Mouse (Mus musculus) megakaryocyte, adult 5-6 weeks (primary cell): ENCODE measurements around the gene Ppp1r27. TPM values are rescaled to one million over a fixed set of nuclear protein-coding genes. Genes with fewer than 3 reads are reported as not detected.
"Not testable (repeated sequence)": the region's sequence is repeated elsewhere in the genome, so short reads cannot be mapped to it uniquely, and the experiment has no call there.

Experiments
- ATAC-seq: 2 replicates; pipeline ENCODE4 v1.8.0; 2016; ENCODE audit warnings: mild to moderate bottlenecking, inconsistent platforms; ENCODE audit not compliant: poor library complexity, severe bottlenecking
- total RNA-seq, 2 experiments: library from RNA; stranded (forward) in 1 of 2; stranded (reverse) in 1 of 2; fragments of 153-499, 151-499 nt in 1 of 2; fragments of 221-1000, 200-1000 nt in 1 of 2; gene quantifications; 2 replicates each; pipeline versions ENCODE4 v1.2.3 to v1.2.4; 2015 to 2017

The Ppp1r27 gene
- total RNA-seq (2015), result not detected in 2 replicates
- not detected in 2 replicates for total RNA-seq (2017)

- no peak for ATAC-seq
These were observed at the start of gene Ppp1r27 for GRCm38 (mm10) chr11:120550810-120551440. Ppp1r27 (minus strand) TSS chr11:120551132.

- no peak for ATAC-seq
These were observed 49.8 kb upstream of the Ppp1r27 start for GRCm38 (mm10) chr11:120600716-120601115.

- no peak for ATAC-seq
These were observed 48.1 kb upstream of the Ppp1r27 start for GRCm38 (mm10) chr11:120598990-120599549.

- ATAC-seq, result peak; percentile 95
These were observed 47.5 kb upstream of the Ppp1r27 start, which contains the start of the genes Alyref and Anapc11 for GRCm38 (mm10) chr11:120598283-120598989. Alyref (minus strand) TSS chr11:120598365. Anapc11 (plus strand) TSS chr11:120598421.

- peak; percentile 15 for ATAC-seq
These were observed 46.6 kb upstream of the Ppp1r27 start for GRCm38 (mm10) chr11:120597240-120598235.

GRCm38 (mm10) chr11:120588531-120588930 is 37.6 kb upstream of the Ppp1r27 start:
- ATAC-seq, result no peak

GRCm38 (mm10) chr11:120583937-120584336 is 33.0 kb upstream of the Ppp1r27 start:
- no peak for ATAC-seq

GRCm38 (mm10) chr11:120582982-120583293 is 32.0 kb upstream of the Ppp1r27 start:
- not testable (repeated sequence) for ATAC-seq

GRCm38 (mm10) chr11:120582268-120582981 is 31.5 kb upstream of the Ppp1r27 start:
- no peak for ATAC-seq

GRCm38 (mm10) chr11:120581490-120582267 is 30.7 kb upstream of the Ppp1r27 start, which contains the start of gene Arhgdia:
Arhgdia (minus strand) TSS chr11:120581624.
- ATAC-seq, result peak; percentile 46

GRCm38 (mm10) chr11:120580871-120581331 is 30.0 kb upstream of the Ppp1r27 start:
- ATAC-seq, result peak; percentile 43

- ATAC-seq, result peak; percentile 71
These were observed 29.3 kb upstream of the Ppp1r27 start for GRCm38 (mm10) chr11:120580190-120580589.

GRCm38 (mm10) chr11:120579316-120580107 is 28.6 kb upstream of the Ppp1r27 start:
- ATAC-seq, result 0 out of 2 replicates have a peak, but pooled peaks have one; percentile 23

- ATAC-seq, result no peak
These were observed 27.8 kb upstream of the Ppp1r27 start for GRCm38 (mm10) chr11:120578694-120579243.

- no peak for ATAC-seq
These were observed 27.2 kb upstream of the Ppp1r27 start for GRCm38 (mm10) chr11:120578024-120578693.

- no peak for ATAC-seq
These were observed 26.5 kb upstream of the Ppp1r27 start for GRCm38 (mm10) chr11:120577211-120578023.
